Mouse (Mus musculus): ENCODE results near the gene Map4.

GRCm38 (mm10) chr9:109886259-109886658 is 45.0 kb upstream of the Map4 start:
- no peak for TF ChIP-seq POLR2A (IDR thresholded peaks at IDR 0.05; ENCODE audit: low read depth, low read length)
- TF ChIP-seq CTCF (conservative IDR thresholded peaks at IDR 0.05; ENCODE audit: insufficient read depth, insufficient read length, low read depth, low read length), result no peak

Measured in kidney, adult 2 months (tissue).